Mouse (Mus musculus): Measurements from ENCODE around the gene Htt.
"Not testable (repeated sequence)": the region's sequence is repeated elsewhere in the genome, so short reads cannot be mapped to it uniquely, and the experiment has no call there.

The Htt gene

GRCm38 (mm10) chr5:34761509-34761908 is at the start of gene Htt:
Gene Htt, plus strand, starts transcription at chr5:34761740.
- peak; percentile 81 for DNase-seq (ENCODE audit: low read depth)

DNA sequence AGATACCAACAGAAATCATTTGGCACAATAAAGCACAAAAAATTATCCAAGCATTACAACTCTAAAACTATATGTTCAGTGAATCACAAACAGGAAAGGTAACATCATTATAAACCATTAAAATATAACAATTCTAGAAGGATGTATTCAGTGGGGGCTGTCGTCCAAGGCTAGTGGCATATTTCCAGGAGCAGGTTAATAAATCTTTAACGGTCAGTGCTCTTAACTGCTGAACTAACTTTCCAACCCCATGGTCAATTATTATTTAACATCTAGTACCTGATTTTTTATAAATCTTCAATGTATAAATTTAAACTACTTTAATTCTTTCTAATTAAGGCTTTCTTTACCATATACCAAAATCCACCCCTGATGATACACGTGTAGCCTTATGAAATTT is 47.2 kb upstream of the Htt start:
- not testable (repeated sequence) for DNase-seq (ENCODE audit: low read depth)

- DNase-seq (ENCODE audit: low read depth): no peak
Observed at GRCm38 (mm10) chr5:34714816-34715215, 46.7 kb upstream of the Htt start.

DNA sequence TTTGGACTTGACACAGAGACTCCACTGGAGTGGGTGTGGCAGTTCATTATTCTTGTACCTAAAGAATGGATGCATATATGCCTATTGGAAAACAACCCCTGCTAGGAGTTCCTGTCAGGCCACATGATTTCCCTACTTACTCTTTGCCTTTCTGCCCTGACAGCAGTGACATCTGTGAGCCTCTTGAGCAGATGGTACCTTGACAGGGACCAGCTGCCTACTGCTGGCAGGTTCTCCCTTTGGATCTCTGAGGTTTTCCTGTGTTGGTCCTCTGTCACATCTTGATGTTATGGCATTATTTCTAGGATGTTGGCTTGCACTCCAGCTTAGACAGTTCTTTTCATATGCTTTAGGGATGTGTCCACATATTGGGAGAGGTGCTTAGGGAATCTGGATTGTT is 32.4 kb upstream of the Htt start:
- no peak for DNase-seq (ENCODE audit: low read depth)

DNA sequence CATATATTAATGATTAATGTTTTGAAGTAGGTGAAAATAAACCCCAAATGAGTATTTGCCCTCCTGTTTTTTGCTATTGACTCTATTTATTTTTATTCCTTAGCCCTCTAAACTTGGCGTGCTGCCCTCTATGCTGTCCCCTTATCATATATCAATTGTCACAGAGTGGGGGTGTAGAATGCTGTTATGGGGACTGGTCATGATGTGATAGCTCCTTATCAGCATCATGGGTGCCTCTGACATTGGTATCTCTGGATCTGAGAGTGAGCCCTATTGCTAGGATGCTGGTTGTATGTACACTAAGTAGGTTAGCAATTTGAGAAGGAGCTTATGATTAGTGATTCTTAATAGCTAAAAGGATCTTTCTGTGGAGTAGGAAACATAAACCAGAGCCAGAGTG is 31.3 kb upstream of the Htt start:
- no peak for DNase-seq (ENCODE audit: low read depth)

- no peak for DNase-seq (ENCODE audit: low read depth)
Observed at GRCm38 (mm10) chr5:34751477-34751876, 10.1 kb upstream of the Htt start.

DNA sequence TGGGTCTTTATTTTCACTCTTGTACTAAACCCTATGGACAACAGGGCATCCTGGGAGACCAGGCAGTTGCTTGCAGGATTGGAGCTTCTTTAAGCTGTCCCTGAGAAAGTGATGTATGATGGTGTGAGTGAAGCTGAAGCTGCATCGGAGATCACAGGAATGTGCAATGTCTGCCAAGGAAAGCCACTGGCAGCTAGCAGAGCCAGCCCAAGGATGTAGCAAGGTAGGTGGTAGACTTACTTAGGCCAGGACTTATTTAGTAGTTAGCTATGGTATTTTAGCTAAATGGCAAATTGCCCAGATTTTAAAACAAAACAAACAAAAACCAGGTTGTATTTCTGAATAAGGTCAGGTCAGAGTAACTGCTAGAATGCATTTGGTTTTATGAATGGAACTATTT is 2.8 kb upstream of the Htt start:
- no peak for DNase-seq (ENCODE audit: low read depth)

GRCm38 (mm10) chr5:34760850-34761508 is 561 bp upstream of the Htt start:
- no peak for DNase-seq (ENCODE audit: low read depth)

GRCm38 (mm10) chr5:34761934-34762611 is 533 bp downstream of the Htt start:
- no peak for DNase-seq (ENCODE audit: low read depth)

DNA sequence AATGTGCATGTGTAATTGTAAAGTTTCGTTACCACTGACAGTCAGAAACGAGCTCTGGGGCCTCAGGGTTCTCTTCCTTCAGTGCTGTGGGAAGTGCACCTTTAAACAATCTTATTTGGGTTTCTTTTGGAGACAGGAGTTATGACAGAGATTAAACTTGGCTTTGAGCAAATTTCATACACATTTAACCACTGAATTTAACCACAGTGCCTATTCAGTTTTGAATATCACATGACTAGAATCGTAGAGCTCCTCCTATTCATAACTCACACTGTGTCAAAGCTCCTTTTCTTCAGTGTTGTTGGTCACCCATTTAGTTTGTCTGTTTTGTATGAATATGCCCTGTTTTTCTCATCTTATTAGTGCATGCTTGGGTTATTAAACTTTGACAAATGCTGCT is 10.3 kb downstream of the Htt start:
- no peak for DNase-seq (ENCODE audit: low read depth)

DNA sequence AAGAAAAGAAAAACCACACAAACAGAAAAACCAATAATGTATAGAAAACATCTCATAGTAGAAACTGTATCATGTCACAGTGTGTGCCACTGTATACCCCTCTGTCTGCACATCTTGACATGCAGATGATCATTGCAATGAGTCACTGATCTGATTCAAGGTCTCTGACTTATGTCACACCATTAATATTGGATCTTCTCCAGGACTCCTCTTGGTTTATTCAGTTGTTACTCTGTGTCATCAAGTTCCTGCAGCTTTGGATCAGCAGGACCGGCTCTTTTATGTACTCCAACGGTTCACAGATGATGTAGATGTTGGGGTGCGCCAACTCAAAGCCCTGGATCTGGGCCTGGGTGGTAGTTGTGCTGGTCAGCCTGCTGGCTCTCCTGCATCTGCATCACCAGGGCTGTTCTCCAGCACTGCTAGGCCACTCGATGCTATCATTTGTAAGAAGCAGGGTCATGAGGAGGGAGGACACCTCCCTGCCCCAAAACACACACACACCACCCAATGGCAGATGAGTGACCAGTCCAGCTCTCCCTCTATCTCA is 11.2 kb downstream of the Htt start:
- no peak for DNase-seq (ENCODE audit: low read depth)

- no peak for DNase-seq (ENCODE audit: low read depth)
Observed at GRCm38 (mm10) chr5:34773392-34773791, 11.9 kb downstream of the Htt start.

- no peak for DNase-seq (ENCODE audit: low read depth)
Observed at GRCm38 (mm10) chr5:34785027-34785426, 23.5 kb downstream of the Htt start.

GRCm38 (mm10) chr5:34791141-34791540 is 29.6 kb downstream of the Htt start:
- no peak for DNase-seq (ENCODE audit: low read depth)

GRCm38 (mm10) chr5:34800292-34800953 is 38.9 kb downstream of the Htt start:
- DNase-seq (ENCODE audit: low read depth): no peak

DNA sequence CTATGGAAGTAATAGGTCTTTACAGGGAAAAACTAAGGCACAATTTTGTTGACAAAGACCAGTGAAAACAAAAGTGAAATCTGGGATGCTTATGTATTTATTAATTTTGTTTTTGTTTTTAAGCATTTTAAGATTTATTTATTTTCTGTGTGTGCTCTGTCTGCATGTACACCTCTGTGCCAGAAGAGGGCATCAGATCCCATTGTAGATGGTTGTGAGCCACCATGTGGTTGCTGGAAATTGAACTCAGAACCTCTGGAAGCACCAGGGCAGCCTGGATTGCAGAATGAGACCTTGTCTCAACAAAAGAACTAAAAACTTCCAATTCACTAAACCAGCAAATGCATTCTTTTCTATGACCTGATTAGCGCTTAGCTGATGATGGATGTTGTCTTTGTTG is 44.5 kb downstream of the Htt start:
- no peak for DNase-seq (ENCODE audit: low read depth)

DNA sequence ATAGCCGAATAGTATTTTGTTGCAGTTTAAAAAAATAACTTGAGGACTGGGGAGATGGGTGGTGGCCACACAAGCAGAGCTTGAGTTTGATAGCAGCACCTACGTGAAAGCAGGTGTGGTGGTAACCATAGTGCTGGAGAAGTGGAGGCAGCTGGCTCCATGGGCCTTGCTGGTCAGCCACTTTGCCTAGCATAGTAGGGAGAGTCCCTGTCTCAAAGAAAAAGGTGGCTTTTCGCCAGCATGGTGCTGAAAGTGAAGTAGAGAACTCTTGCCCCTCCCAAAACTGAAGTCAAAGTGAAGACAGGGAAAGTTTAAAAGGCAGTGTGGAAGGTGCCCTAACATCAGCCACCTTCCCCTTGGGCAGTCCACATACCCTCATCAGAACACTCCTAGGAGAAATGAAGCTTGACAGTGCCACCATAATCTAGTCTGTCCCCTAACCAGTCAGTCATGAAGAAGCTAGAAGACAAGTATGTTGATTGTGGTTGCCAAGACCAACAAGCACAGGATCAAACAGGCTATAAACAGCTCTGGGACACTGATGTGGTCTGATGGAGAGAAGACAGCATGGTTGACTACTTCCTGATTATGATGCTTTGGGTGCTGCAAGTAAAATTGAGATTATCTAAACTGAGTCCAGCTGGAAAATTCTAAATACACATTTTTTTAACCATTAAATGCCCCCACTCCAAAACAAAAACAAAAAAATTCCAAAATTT is 61.0 kb downstream of the Htt start:
- no peak for DNase-seq (ENCODE audit: low read depth)

GRCm38 (mm10) chr5:34854079-34854478 is 92.5 kb downstream of the Htt start:
- no peak for DNase-seq (ENCODE audit: low read depth)

GRCm38 (mm10) chr5:34865367-34865766 is 103.8 kb downstream of the Htt start:
- no peak for DNase-seq (ENCODE audit: low read depth)

DNA sequence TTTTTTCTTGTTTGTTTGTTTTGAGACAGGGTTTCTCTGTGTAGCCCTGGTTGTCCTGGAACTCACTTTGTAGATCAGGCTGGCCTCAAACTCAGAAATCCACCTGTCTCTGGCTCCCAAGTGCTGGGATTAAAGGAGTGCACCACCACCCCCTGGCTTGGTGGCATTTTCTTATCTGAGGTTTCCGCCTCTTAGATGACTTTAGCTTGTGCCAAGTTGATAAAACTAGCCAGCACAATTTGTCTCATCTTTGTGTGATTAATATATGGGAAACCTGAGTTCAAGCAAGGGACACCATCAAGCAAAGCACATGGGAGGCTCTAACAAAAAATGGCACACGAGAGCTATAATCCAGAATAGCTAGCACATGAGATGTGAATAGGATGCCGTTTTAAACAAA is 118.8 kb downstream of the Htt start:
- not testable (repeated sequence) for DNase-seq (ENCODE audit: low read depth)

DNA sequence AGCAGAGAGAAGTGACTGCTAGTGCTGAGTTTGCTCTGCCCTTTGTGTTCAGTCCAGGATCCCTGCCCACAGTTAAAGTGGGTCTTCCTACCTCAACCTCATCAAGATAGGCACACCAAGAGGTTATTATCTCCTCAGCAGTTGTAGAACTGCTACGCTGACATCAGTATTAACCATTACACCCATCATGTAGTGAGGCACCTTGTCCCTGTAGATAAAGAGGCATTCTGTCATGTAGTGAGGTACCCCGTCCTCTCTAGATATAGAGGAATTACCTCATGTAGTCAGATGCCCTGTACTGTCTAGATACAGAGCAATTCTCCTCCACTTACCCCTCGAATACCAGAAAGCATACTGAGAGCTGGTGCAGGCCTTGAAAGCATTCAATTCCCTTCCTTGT is 119.5 kb downstream of the Htt start:
- DNase-seq (ENCODE audit: low read depth): no peak

GRCm38 (mm10) chr5:34885250-34885649 is 123.7 kb downstream of the Htt start:
- DNase-seq (ENCODE audit: low read depth): no peak

Measured in fibroblast of lung, adult 2 months (primary cell).